Mouse (Mus musculus) cerebellum, postnatal 36 days (tissue): ENCODE measurements at regions not wholly inside any gene's neighbourhood (a gene's known extent, or its start where the extent isn't known, plus 50 kb on each side); places are given as distances from the start of the nearest gene placed in this dataset.
"Not testable (repeated sequence)": the region's sequence is repeated elsewhere in the genome, so short reads cannot be mapped to it uniquely, and the experiment has no call there.

Source experiments
- DNase-seq, 2 experiments: peaks; one replicate each; pipeline ENCODE4 v3.0.0; 2021 to 2022; ENCODE audit warnings: mixed read lengths in 2 of 2

GRCm38 (mm10) chr17:27317576-27318277 is 113.5 kb upstream of the Lemd2 start:
- peak in 1 of 2 experiments; percentile 48 for DNase-seq

GRCm38 (mm10) chr17:27316711-27317575 is 112.7 kb upstream of the Lemd2 start:
- no peak for DNase-seq

- DNase-seq = no peak
These were observed 111.8 kb upstream of the Lemd2 start for GRCm38 (mm10) chr17:27315947-27316628.

DNA sequence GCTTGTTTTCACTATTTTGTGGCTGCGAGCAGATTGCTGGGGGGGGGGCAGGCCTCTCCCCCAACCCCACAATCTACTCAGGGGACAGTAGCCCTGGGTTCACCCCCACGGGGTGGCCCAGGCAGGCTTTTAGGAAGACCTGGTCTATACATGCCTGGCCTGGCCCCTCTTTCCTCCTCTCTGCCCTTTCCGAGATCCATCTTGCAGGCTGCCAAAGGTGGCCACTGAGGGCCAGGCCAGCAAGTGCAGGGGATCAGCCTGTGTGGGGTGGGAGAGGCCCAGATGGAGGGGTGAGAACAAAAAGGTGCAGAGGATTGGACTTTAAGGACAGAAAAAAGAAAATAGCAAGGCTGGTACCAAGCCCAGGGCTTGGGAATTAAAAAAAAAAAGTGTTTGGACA is 111.2 kb upstream of the Lemd2 start:
- no peak for DNase-seq

DNA sequence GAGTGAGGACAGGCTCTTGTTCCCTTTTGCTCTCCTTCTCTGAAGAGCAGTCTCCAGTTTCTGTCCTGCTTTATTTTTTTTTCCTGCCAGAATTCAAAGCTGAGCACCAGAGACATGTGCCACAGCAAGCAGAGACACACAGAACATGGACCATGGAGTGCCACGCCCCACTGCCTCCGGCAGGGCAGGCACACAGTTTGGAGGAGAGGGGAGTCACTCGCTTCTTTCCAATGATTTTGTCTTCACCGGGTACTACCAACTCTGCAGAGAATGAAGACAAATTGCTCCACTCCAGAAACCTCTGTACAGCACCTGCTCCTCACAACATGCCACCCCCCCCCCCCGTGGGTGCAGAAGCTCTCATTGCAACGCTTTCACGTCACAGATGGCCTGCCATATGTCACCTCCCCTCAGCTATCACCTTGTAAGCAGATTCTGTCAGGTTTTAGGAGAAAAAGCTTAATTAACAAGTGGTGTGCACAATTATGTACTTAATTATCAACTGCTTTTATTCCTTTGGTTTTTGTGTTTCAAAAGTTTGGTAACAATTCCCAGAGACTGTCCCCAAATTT is 110.6 kb upstream of the Lemd2 start:
- DNase-seq = peak in 1 of 2 experiments; percentile 54

GRCm38 (mm10) chr17:27308933-27309332 is 104.7 kb upstream of the Lemd2 start:
- no peak for DNase-seq

DNA sequence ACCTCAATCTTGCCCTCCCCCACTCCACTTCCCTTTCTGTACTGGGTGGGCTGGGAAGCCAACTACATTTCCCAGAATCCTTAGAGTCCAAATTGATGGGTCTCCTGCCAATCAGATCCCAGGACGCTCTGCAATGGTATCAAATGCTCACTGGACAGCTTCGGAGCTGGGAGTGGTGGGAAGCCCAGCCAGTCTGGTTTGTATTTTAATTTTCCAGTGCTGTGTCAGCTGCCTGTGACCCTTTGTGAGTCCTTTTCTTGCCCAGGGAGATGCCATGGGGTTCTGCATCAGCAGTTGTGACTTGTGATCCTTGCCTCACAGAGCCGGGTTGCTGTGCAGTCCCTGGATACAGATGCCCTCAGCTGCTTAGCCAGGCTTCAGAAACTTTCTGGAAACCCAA is 100.6 kb upstream of the Lemd2 start:
- peak in 1 of 2 experiments; percentile 11 for DNase-seq

- peak; percentile 78 to 82 for DNase-seq
These were observed 99.6 kb upstream of the Lemd2 start for GRCm38 (mm10) chr17:27303633-27304479.

GRCm38 (mm10) chr17:27303061-27303460 is 98.8 kb upstream of the Lemd2 start:
- peak in 1 of 2 experiments; percentile 20 for DNase-seq

DNA sequence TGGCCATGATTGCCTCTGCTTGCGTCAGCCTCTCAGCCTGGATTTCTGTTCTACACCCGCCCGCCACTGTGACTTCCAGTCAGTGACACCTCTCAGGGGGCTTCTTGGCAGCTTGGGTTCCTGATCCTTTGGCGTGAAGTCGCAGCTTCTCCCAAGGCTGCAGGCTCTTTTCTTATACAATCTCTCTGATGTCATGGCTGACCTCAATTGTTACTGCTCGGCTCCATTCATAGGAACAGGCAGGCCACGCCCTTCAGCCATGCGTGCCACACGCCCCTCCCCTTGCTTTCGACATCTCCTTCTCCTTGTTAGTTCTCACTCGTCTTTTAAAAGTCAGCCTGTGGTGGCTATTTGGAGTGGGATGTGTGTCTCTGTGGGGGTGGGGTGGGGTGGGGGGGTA is 97.1 kb upstream of the Lemd2 start:
- peak in 1 of 2 experiments; percentile 12 for DNase-seq

DNA sequence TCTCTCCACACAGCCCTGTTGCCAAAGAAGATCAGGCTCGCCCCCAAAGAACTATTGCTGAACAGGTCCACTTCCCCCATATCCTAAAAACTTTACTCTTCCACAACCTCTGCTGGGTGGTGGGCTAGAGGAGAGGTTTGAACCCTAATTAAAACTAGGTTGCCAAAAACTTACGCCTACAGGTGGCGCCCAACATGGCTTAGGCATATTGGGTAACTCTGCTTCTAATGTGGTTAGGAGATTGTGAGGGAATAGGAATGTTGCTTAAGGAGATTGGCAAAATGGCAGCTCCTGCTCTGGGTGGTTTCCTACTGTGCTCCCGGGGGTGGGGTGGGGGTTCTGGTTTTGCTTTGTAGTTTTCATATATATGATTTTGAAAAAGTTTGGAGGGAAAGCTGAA is 95.0 kb upstream of the Lemd2 start:
- DNase-seq = peak in 1 of 2 experiments; percentile 17

DNA sequence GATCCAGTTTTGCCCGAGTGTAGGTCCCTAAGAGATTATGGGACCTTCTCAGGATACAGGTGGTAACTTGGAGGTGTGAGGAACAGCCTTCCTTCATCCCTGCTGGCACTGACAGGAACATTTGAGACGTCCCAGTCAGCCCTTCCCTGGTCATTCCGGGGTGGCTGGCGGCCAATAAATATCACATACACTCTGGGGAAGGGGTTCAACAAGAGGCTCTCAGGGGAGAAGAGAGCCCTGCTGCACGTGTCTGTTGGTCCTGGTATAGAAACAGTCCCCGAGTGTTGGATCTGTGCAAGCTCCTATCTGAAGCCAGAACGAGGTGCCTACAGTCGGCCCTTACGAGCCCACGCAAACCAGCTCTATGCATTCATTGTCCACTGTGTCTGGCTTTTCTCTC is 94.1 kb upstream of the Lemd2 start:
- no peak for DNase-seq

GRCm38 (mm10) chr17:27296156-27296555 is 91.9 kb upstream of the Lemd2 start:
- peak in 1 of 2 experiments; percentile 10 for DNase-seq

- DNase-seq = no peak
These were observed 89.9 kb upstream of the Lemd2 start for GRCm38 (mm10) chr17:27294208-27294604.

- no peak for DNase-seq
These were observed 89.4 kb upstream of the Lemd2 start for GRCm38 (mm10) chr17:27293586-27294207.

- DNase-seq = peak in 1 of 2 experiments; percentile 57
These were observed 87.4 kb upstream of the Lemd2 start for GRCm38 (mm10) chr17:27291673-27292072.

- DNase-seq = no peak
These were observed 86.9 kb upstream of the Lemd2 start for GRCm38 (mm10) chr17:27291176-27291575.

GRCm38 (mm10) chr17:27290311-27290710 is 86.0 kb upstream of the Lemd2 start:
- no peak for DNase-seq

GRCm38 (mm10) chr17:27289804-27290203 is 85.5 kb upstream of the Lemd2 start:
- DNase-seq = not testable (repeated sequence)

- DNase-seq = not testable (repeated sequence)
These were observed 83.7 kb upstream of the Lemd2 start for GRCm38 (mm10) chr17:27287986-27288385.

DNA sequence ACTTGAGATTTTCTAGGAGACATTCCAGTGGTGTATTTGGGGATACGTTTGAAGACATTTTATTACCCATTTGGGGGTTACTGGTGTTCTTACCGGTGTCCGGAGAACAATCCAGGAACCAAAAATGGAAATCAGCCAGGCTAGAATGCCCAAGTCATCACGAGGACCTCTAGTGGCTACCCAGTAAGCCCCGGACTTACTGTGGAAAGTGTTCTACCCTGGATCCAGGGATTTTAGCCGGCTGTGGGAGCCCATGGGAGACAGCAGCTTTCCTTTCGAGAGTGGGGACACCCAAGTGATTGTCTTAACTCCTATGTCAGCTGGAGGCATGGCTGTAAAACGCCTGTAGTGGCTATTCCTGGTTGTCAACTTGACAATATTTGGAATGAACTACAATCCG is 77.0 kb upstream of the Lemd2 start:
- DNase-seq = peak in 1 of 2 experiments; percentile 22
